Mouse (Mus musculus): Measurements from ENCODE around the gene Galnt18. TPM values are rescaled to one million over a fixed set of nuclear protein-coding genes. Genes with fewer than 3 reads are reported as not detected.

Galnt18 gene
- polyA plus RNA-seq, 1 experiment from 2014 or later, result 18.2 TPM

DNA sequence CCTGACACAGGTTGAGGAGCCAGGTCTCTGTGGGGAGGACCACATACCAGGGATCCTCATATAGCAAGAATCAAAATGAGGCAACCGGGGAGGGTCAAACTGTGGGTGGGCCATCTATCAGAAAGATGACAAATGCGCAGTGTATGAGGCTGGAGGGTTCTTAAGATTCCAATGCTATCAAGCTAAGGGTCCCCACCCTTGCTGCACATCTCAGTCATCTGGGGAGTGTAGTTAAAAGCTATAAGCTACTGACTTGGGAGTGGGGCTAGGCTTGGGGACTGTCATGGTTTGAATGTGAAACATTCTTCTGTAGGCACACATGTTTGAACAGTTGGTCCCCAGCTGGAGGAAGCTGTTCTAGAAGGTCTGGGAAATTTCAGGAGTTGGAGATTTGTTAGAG, 288.2 kb downstream of the Galnt18 start:
- Histone ChIP-seq H3K9ac (no peak overlapping the region), H3K9me3 (ENCODE audit: low read depth, low read length) (no peaks in the 10 kb centered on the region), H3K4me1 (ENCODE audit: insufficient read depth) (no peaks in the 10 kb centered on the region), H3K36me3 (ENCODE audit: insufficient read depth) (no peaks in the 10 kb centered on the region), H3K4me3 (ENCODE audit: low read depth, low read length) (no peak overlapping the region), H3K4me2 (no peak overlapping the region), H3K27ac (ENCODE audit: low read depth) (no peak overlapping the region), H3K27me3 (ENCODE audit: insufficient read depth, low read length) (no peaks in the 10 kb centered on the region)
- DNase-seq (peak; percentile 19), ATAC-seq (ENCODE audit: insufficient read depth) (no peak)
- 70% methylated on average over 2 of the region's 2 CpGs for WGBS
- TF ChIP-seq CTCF (IDR thresholded peaks at IDR 0.05; ENCODE audit: low read depth), result no peak

DNA sequence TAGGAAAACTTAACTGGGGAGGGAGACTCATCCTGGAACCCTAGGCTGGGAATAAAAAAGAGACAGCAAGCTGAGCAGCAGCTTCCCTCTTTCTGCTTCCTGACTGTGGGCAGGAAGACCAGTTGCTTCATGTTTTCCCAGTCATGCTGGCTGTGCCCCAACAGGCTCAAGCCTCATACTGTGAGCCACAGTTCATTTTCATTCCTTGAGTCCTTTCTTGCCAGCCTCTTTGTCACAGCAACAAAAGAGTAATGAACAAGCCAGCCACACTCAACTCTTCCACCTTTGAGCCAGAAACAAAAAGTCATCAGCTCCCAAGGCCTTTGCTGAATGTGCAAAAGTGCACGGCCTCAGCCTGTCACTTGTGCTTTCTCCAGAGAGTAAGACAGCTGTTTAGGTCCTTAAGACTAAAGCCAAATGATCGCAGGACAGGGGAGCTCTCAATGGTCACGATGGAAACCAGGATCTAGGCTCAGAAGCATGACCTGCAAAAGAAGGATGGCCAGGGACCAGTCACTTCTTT, 292.9 kb downstream of the Galnt18 start:
- no peak for ATAC-seq (ENCODE audit: insufficient read depth)
- peak; percentile 60 for DNase-seq
- Histone ChIP-seq H3K27me3 (ENCODE audit: insufficient read depth, low read length) (no peaks in the 10 kb centered on the region), H3K4me1 (ENCODE audit: insufficient read depth) (peaks cover 3% of the 10 kb centered on the region; the same call in 1 of the 2 replicates), H3K4me3 (ENCODE audit: low read depth, low read length) (no peak overlapping the region), H3K36me3 (ENCODE audit: insufficient read depth) (no peaks in the 10 kb centered on the region), H3K9me3 (ENCODE audit: low read depth, low read length) (no peaks in the 10 kb centered on the region), H3K9ac (no peak overlapping the region), H3K27ac (ENCODE audit: low read depth) (no peak overlapping the region), H3K4me2 (no peak overlapping the region)
- TF ChIP-seq CTCF (IDR thresholded peaks at IDR 0.05; ENCODE audit: low read depth), result no peak
- WGBS, result 48% methylated on average over 3 of the region's 3 CpGs

DNA sequence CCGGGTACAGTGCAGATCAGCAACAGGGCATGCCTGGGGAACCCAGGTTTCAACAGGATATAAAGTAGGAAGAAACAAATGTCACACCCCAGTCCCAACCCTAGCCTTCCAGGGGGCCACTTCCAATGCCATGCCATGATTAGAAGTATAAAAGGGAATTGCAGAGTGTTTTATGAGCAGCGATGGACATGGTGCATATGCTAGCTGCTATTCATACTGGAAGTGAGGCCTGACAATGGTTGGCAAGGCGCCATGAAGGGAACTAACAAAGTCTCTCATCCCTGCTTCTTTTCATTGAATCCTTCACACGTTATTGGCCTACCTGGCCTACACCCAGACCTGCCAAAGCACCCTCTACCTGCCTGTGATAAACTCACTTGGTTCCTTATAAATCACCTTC, 295.9 kb downstream of the Galnt18 start:
- H3K9me3 ChIP-seq (ENCODE audit: low read depth, low read length), result no peaks in the 10 kb centered on the region
- DNase-seq (peak; percentile 89), ATAC-seq (ENCODE audit: insufficient read depth) (peak; percentile 81)
- H3K36me3 ChIP-seq (ENCODE audit: insufficient read depth), result no peaks in the 10 kb centered on the region
- WGBS, result 58% methylated on average over 4 of the region's 4 CpGs
- H3K27me3 ChIP-seq (ENCODE audit: insufficient read depth, low read length), result no peaks in the 10 kb centered on the region
- no peak overlapping the region for H3K4me2 ChIP-seq
- H3K9ac ChIP-seq, result no peak overlapping the region
- TF ChIP-seq CTCF (IDR thresholded peaks at IDR 0.05; ENCODE audit: low read depth), result no peak
- H3K27ac ChIP-seq (ENCODE audit: low read depth), result no peak overlapping the region
- H3K4me1 ChIP-seq (ENCODE audit: insufficient read depth), result peaks cover 3% of the 10 kb centered on the region; the same call in 1 of the 2 replicates
- no peak overlapping the region for H3K4me3 ChIP-seq (ENCODE audit: low read depth, low read length)

DNA sequence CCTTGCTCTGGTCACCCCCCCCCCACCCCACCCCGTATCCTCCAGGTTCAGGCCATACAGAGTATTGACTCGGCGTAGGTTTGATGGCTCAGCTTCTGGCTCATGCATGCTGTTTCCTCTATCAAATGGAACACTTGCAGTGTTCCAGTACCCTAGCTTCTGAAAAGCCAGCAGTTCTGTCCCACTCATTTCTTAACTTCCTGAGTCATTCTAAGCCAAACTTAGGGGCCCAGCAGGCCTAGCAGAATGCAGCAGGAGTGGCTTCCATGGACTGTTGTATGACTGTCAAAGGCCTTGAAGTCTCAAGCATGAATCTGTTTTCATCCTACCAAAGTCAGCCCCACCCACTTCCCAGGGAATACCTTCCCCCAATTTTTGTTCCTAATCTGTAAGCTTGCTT, 296.5 kb downstream of the Galnt18 start:
- Histone ChIP-seq H3K4me1 (ENCODE audit: insufficient read depth) (peaks cover 3% of the 10 kb centered on the region; the same call in 1 of the 2 replicates), H3K9me3 (ENCODE audit: low read depth, low read length) (no peaks in the 10 kb centered on the region), H3K27me3 (ENCODE audit: insufficient read depth, low read length) (no peaks in the 10 kb centered on the region), H3K9ac (no peak overlapping the region), H3K27ac (ENCODE audit: low read depth) (0 out of 2 replicates have a peak overlapping the region, but pooled peaks have one; percentile 11), H3K36me3 (ENCODE audit: insufficient read depth) (no peaks in the 10 kb centered on the region), H3K4me3 (ENCODE audit: low read depth, low read length) (no peak overlapping the region), H3K4me2 (no peak overlapping the region)
- peak; percentile 44; the same call in 1 of the 2 replicates for ATAC-seq (ENCODE audit: insufficient read depth)
- 95% methylated on average over 3 of the region's 3 CpGs for WGBS
- TF ChIP-seq CTCF (IDR thresholded peaks at IDR 0.05; ENCODE audit: low read depth), result no peak
- peak; percentile 27 for DNase-seq

DNA sequence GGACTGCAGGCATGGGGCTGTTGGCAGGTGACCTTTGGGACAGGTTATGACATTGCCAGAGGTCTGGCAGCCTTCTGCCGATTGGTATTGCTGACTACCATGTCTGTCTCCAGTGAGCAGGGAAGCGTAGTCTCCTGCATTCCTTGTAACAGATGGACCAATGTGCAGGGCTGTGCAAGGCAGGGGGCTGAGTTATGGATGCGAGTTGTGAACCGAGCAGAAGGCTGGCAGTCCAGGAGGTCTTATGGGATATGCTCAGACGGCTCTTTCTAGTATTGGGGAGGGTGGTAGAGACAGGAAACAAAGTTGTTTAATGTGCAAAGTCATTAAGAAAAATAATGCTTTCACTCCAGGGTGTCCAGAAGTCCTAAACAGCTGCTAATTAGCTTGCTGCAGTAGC, 312.1 kb downstream of the Galnt18 start:
- no peak for ATAC-seq (ENCODE audit: insufficient read depth)
- no peak overlapping the region for H3K27ac ChIP-seq (ENCODE audit: low read depth)
- no peak for TF ChIP-seq CTCF (IDR thresholded peaks at IDR 0.05; ENCODE audit: low read depth)
- WGBS, result 64% methylated on average over 5 of the region's 5 CpGs
- H3K4me2 ChIP-seq, result no peak overlapping the region
- no peaks in the 10 kb centered on the region for H3K27me3 ChIP-seq (ENCODE audit: insufficient read depth, low read length)
- no peaks in the 10 kb centered on the region for H3K36me3 ChIP-seq (ENCODE audit: insufficient read depth)
- no peak overlapping the region for H3K4me3 ChIP-seq (ENCODE audit: low read depth, low read length)
- no peak overlapping the region for H3K9ac ChIP-seq
- no peaks in the 10 kb centered on the region for H3K9me3 ChIP-seq (ENCODE audit: low read depth, low read length)
- H3K4me1 ChIP-seq (ENCODE audit: insufficient read depth), result no peaks in the 10 kb centered on the region
- DNase-seq, result no peak

DNA sequence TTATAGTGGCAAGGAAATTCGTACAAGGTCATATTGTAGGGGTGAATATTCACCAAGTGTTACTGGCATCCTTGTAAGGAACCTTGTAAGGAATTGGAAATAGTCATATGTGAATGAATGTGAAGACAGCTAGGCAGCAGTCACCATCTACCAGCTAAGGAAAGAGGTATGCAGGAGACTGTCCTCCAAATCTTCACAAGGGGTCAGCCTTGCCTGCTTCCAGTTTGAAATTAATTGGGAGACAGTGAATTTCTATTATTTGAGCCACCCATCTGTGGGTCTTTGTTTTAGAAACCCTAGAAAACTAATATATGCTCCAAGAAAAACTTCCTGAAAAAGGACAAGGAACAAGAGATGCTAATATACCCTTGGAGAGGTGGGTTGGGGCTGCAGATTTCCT, 313.1 kb downstream of the Galnt18 start:
- H3K27me3 ChIP-seq (ENCODE audit: insufficient read depth, low read length), result no peaks in the 10 kb centered on the region
- no peaks in the 10 kb centered on the region for H3K36me3 ChIP-seq (ENCODE audit: insufficient read depth)
- no peak overlapping the region for H3K4me2 ChIP-seq
- DNase-seq (no peak), ATAC-seq (ENCODE audit: insufficient read depth) (no peak)
- no peak overlapping the region for H3K27ac ChIP-seq (ENCODE audit: low read depth)
- no peaks in the 10 kb centered on the region for H3K4me1 ChIP-seq (ENCODE audit: insufficient read depth)
- no peaks in the 10 kb centered on the region for H3K9me3 ChIP-seq (ENCODE audit: low read depth, low read length)
- no peak for TF ChIP-seq CTCF (IDR thresholded peaks at IDR 0.05; ENCODE audit: low read depth)
- H3K4me3 ChIP-seq (ENCODE audit: low read depth, low read length), result no peak overlapping the region
- no peak overlapping the region for H3K9ac ChIP-seq
- WGBS, result 73% methylated on average over 1 of the region's 1 CpGs

DNA sequence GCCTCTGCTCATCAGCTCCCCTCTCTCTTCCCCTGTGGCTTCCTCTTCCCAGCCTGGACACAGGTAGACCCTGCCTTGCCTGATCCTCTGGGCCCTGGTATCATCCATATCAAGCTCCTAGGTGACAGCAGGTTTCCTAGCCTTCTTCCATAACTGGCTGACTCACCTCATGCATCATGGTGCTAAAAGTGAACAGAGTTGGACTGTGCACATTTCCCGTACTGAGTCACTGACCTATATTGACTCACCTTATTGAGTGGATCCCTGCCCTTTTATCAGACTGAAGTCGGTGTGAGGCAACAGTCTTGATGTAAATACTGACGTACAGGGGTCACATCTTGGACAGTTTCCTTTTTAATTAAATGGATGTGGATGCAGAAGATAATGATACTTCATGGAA, 313.7 kb downstream of the Galnt18 start:
- Histone ChIP-seq H3K9ac (no peak overlapping the region), H3K4me3 (ENCODE audit: low read depth, low read length) (no peak overlapping the region), H3K27me3 (ENCODE audit: insufficient read depth, low read length) (no peaks in the 10 kb centered on the region), H3K9me3 (ENCODE audit: low read depth, low read length) (no peaks in the 10 kb centered on the region), H3K27ac (ENCODE audit: low read depth) (no peak overlapping the region), H3K4me1 (ENCODE audit: insufficient read depth) (no peaks in the 10 kb centered on the region), H3K36me3 (ENCODE audit: insufficient read depth) (no peaks in the 10 kb centered on the region), H3K4me2 (no peak overlapping the region)
- ATAC-seq (ENCODE audit: insufficient read depth) (no peak), DNase-seq (no peak)
- TF ChIP-seq CTCF (IDR thresholded peaks at IDR 0.05; ENCODE audit: low read depth), result no peak
- 50% methylated on average over 3 of the region's 3 CpGs for WGBS

DNA sequence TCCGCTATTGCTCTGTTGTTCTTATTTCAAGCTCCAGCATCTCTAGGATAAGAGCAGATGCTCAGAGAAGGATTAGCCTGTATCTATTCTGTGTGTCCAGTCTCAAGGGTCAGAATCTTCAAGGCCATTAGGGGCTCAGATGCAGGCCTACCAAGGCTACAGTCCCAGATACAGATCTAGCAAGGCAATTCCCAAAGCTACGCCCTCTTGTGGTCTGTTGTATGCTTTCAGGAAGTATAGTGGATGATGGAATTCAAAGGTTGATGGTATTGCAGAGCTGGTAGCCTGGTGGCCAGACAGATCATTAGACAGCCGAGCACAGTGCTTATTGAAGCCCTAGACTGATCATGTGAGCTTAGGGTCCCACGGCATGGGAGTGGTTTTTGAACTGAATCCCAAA, 320.1 kb downstream of the Galnt18 start:
- Histone ChIP-seq H3K27me3 (ENCODE audit: insufficient read depth, low read length) (no peaks in the 10 kb centered on the region), H3K9ac (no peak overlapping the region), H3K4me2 (no peak overlapping the region), H3K4me1 (ENCODE audit: insufficient read depth) (no peaks in the 10 kb centered on the region), H3K4me3 (ENCODE audit: low read depth, low read length) (no peak overlapping the region), H3K9me3 (ENCODE audit: low read depth, low read length) (no peaks in the 10 kb centered on the region), H3K36me3 (ENCODE audit: insufficient read depth) (no peaks in the 10 kb centered on the region), H3K27ac (ENCODE audit: low read depth) (no peak overlapping the region)
- ATAC-seq (ENCODE audit: insufficient read depth) (no peak), DNase-seq (no peak)
- 77% methylated on average over 4 of the region's 4 CpGs for WGBS
- TF ChIP-seq CTCF (IDR thresholded peaks at IDR 0.05; ENCODE audit: low read depth), result no peak

Data from lung, embryonic 14.5 days (tissue).